Mouse (Mus musculus) hindbrain, embryonic 14.5 days (tissue): ENCODE results near the gene Sox18. TPM values are rescaled to one million over a fixed set of nuclear protein-coding genes. Genes with fewer than 3 reads are reported as not detected.

Experiments
- ATAC-seq: fragments of 200-750 bp; cut with Nextera tagmentation; 2 replicates; pipeline ENCODE4 v1.8.0; 2017; ENCODE audit warnings: moderate number of reproducible peaks, mild to moderate bottlenecking, moderate TSS enrichment, moderate library complexity; ENCODE audit not compliant: low FRiP score
- DNase-seq: peaks from one replicate; pipeline ENCODE4 v3.0.0-alpha.2; 2015; ENCODE audit warnings: low spot score
- H3K27ac ChIP-seq: fragments of 300-500 bp; sonication (generic); 2 replicates; pipeline ENCODE4 v1.5.1; 2014; ENCODE audit warnings: mild to moderate bottlenecking, moderate library complexity
- H3K27me3 ChIP-seq: fragments of 300-500 bp; sonication (generic); 2 replicates; pipeline ENCODE4 v1.6.1; 2014; ENCODE audit warnings: mild to moderate bottlenecking, low read length, mixed read lengths; ENCODE audit not compliant: control insufficient read depth, insufficient read depth
- H3K36me3 ChIP-seq: fragments of 300-500 bp; sonication (generic); replicated peaks from 2 replicates; pipeline ENCODE4 v1.6.1; 2014; ENCODE audit not compliant: control insufficient read depth, insufficient read depth
- H3K4me1 ChIP-seq: fragments of 300-500 bp; sonication (generic); replicated peaks from 2 replicates; pipeline ENCODE4 v1.6.1; 2014; ENCODE audit warnings: antibody characterized with exemption, low read length, mixed read lengths; ENCODE audit not compliant: control insufficient read depth, insufficient read depth
- H3K4me2 ChIP-seq: fragments of 300-500 bp; sonication (generic); replicated peaks from 2 replicates; pipeline ENCODE4 v1.6.1; 2014; ENCODE audit warnings: mild to moderate bottlenecking, moderate library complexity
- H3K4me3 ChIP-seq: fragments of 300-500 bp; sonication (generic); replicated peaks from 2 replicates; pipeline ENCODE4 v1.5.1; 2014; ENCODE audit warnings: mild to moderate bottlenecking, low read length
- H3K9ac ChIP-seq: fragments of 300-500 bp; sonication (generic); 2 replicates; pipeline ENCODE4 v1.6.1; 2014
- H3K9me3 ChIP-seq: fragments of 300-500 bp; sonication (generic); 2 replicates; pipeline ENCODE4 v1.6.1; 2016; ENCODE audit warnings: low read length; ENCODE audit not compliant: control insufficient read depth
- WGBS: fragments of 180-500 bp; shearing (Covaris S2); extraction: QIAGEN DNeasy Blood & Tissue Kit; methylation state at CpG from one replicate; pipeline ENCODE4 v1.1.7; 2014; 5-methylcytosine and 5-hydroxymethylcytosine counted together
- polyA plus RNA-seq: library from polyadenylated mRNA; unstranded; fragments of >200 nt; fragmentation: Nextera tagmentation; extraction: Ambion mirVana; gene quantifications from 2 replicates; pipeline ENCODE4 v1.2.1, GENCODE M21; 2014

Gene Sox18
- polyA plus RNA-seq: 19.3 and 20.9 TPM in 2 replicates

- 0 out of 2 replicates have a peak, but pooled peaks have one; percentile 26 for ATAC-seq
- no peak for DNase-seq
- WGBS: under 1% methylated on average over 41 of the region's 43 CpGs
- Histone ChIP-seq H3K4me2 (peak within 1 kb of the TSS; percentile 63), H3K9me3 (no peaks in the 10 kb centered on the region), H3K36me3 (no peaks in the 10 kb centered on the region), H3K4me1 (peaks cover 27% of the 10 kb centered on the region), H3K9ac (peak within 1 kb of the TSS; percentile 56), H3K27ac (peak within 1 kb of the TSS; percentile 47), H3K27me3 (peaks cover 54% of the 10 kb centered on the region), H3K4me3 (peak within 1 kb of the TSS; percentile 38)
These were observed at the start of gene Sox18 for GRCm38 (mm10) chr2:181671326-181671725. Gene Sox18 (minus strand): TSS chr2:181671640.

GRCm38 (mm10) chr2:181721200-181721599, 49.8 kb upstream of the Sox18 start:
- Histone ChIP-seq H3K36me3 (peaks cover 51% of the 10 kb centered on the region), H3K27ac (no peak overlapping the region), H3K4me2 (no peak overlapping the region), H3K4me3 (no peak overlapping the region), H3K9me3 (no peaks in the 10 kb centered on the region), H3K9ac (no peak overlapping the region), H3K27me3 (no peaks in the 10 kb centered on the region), H3K4me1 (peaks cover 11% of the 10 kb centered on the region)
- ATAC-seq (no peak), DNase-seq (no peak)

GRCm38 (mm10) chr2:181720061-181720460, 48.6 kb upstream of the Sox18 start:
- no peaks in the 10 kb centered on the region for H3K27me3 ChIP-seq
- WGBS: 21% methylated on average over 3 of the region's 3 CpGs
- no peaks in the 10 kb centered on the region for H3K9me3 ChIP-seq
- H3K4me1 ChIP-seq: peaks cover 17% of the 10 kb centered on the region
- H3K4me3 ChIP-seq: no peak overlapping the region
- H3K27ac ChIP-seq: no peak overlapping the region
- ATAC-seq: no peak
- H3K4me2 ChIP-seq: no peak overlapping the region
- no peak for DNase-seq
- H3K36me3 ChIP-seq: peaks cover 43% of the 10 kb centered on the region
- no peak overlapping the region for H3K9ac ChIP-seq

DNA sequence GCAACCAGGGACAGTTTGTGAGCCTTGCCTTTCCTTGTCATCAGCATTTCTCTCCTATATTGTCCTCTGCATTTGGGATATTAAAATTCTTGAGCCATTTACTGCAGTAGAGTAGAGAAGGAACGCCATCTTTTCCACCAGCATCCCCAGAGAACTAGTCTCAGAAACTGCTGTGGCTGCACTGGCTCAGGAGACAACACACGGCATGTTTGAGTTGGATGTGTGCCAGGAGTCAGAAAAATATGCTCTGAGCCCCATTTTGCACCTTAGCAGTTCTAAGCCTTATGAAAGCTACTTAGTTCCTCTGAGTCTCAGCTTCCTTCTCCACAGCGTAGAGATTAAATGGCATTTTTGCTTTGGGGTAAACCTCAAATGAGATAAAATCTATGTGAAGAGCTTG, 45.6 kb upstream of the Sox18 start:
- DNase-seq (no peak), ATAC-seq (no peak)
- 0 out of 2 replicates have a peak overlapping the region, but pooled peaks have one; percentile 4 for H3K9ac ChIP-seq
- H3K27me3 ChIP-seq: no peaks in the 10 kb centered on the region
- H3K4me3 ChIP-seq: peak overlapping the region; percentile 53
- H3K9me3 ChIP-seq: no peaks in the 10 kb centered on the region
- peak overlapping the region; percentile 83 for H3K4me2 ChIP-seq
- 40% methylated on average over 3 of the region's 3 CpGs for WGBS
- H3K36me3 ChIP-seq: peaks cover 35% of the 10 kb centered on the region
- peaks cover 36% of the 10 kb centered on the region for H3K4me1 ChIP-seq
- no peak overlapping the region for H3K27ac ChIP-seq

- Histone ChIP-seq H3K4me1 (peaks cover 36% of the 10 kb centered on the region), H3K4me2 (peak overlapping the region; percentile 83), H3K4me3 (peak overlapping the region; percentile 53), H3K27me3 (no peaks in the 10 kb centered on the region), H3K9ac (peak overlapping the region; percentile 75), H3K36me3 (peaks cover 19% of the 10 kb centered on the region), H3K9me3 (no peaks in the 10 kb centered on the region), H3K27ac (peak overlapping the region; percentile 97)
- DNase-seq: no peak
- WGBS: 46% methylated on average over 3 of the region's 3 CpGs
- ATAC-seq: peak; percentile 12
These were observed 43.9 kb upstream of the Sox18 start for GRCm38 (mm10) chr2:181715382-181715781.

DNA sequence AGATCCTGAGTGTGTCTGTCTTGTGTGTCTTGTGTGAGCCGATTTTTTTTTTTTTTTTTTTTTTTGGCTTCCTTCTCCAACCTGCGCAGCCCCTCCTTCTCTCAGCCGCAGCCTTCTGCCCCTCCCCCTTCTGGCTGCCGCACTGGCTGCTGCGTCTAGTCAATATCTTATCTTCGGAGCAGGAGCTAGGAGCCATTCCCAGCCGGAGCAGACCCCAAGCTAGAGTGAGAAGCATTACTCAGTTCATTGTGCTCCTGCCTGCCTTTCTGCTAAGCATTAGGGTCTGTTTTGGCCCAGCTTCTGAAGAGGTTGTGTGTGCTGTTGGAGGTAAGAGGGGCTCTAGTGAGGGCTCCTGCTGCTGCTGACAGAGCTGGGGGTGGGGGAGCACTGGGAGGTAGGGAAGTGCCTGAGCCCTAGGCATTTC, 43.5 kb upstream of the Sox18 start, which contains the start of gene Oprl1:
TSS of gene Oprl1 (plus strand) at position 114 of the 424 bp plus-strand sequence.
- Histone ChIP-seq H3K9me3 (no peaks in the 10 kb centered on the region), H3K4me1 (peaks cover 36% of the 10 kb centered on the region), H3K4me3 (peak within 1 kb of the TSS; percentile 53), H3K27me3 (no peaks in the 10 kb centered on the region), H3K9ac (peak within 1 kb of the TSS; percentile 75), H3K27ac (peak within 1 kb of the TSS; percentile 97), H3K4me2 (peak within 1 kb of the TSS; percentile 83), H3K36me3 (peaks cover 15% of the 10 kb centered on the region)
- 2% methylated on average over 7 of the region's 7 CpGs for WGBS
- DNase-seq (peak; percentile 74), ATAC-seq (peak; percentile 76)

GRCm38 (mm10) chr2:181713749-181714148, 42.3 kb upstream of the Sox18 start:
- no peaks in the 10 kb centered on the region for H3K9me3 ChIP-seq
- peak; percentile 59 for DNase-seq
- peaks cover 3% of the 10 kb centered on the region for H3K36me3 ChIP-seq
- peaks cover 36% of the 10 kb centered on the region for H3K4me1 ChIP-seq
- 23% methylated on average over 1 of the region's 1 CpGs for WGBS
- 0 out of 2 replicates have a peak overlapping the region, but pooled peaks have one; percentile 6 for H3K4me3 ChIP-seq
- H3K4me2 ChIP-seq: peak overlapping the region; percentile 83
- peak overlapping the region; percentile 75 for H3K9ac ChIP-seq
- H3K27ac ChIP-seq: peak overlapping the region; percentile 97
- ATAC-seq: peak; percentile 81
- no peaks in the 10 kb centered on the region for H3K27me3 ChIP-seq

DNA sequence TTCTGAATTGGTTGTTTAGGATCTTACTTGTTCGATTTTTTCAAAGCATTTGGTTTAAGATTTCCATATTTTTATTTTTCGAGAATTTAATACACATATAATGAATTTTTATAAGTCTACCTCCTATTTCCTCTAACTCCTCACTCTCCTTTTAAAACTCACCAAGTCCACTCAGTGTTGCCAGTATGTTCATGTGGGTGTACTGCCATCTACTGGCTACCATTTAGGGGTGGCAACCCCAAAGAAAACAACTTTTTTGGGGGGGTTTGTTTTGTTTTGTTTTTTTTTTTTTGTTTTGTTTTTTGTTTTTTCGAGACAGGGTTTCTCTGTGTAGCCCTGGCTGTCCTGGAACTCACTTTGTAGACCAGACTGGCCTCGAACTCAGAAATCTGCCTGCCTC, 35.2 kb upstream of the Sox18 start:
- ATAC-seq (no peak), DNase-seq (peak; percentile 41)
- Histone ChIP-seq H3K4me1 (no peaks in the 10 kb centered on the region), H3K4me3 (no peak overlapping the region), H3K9ac (no peak overlapping the region), H3K4me2 (no peak overlapping the region), H3K36me3 (no peaks in the 10 kb centered on the region), H3K27me3 (no peaks in the 10 kb centered on the region), H3K27ac (no peak overlapping the region), H3K9me3 (no peaks in the 10 kb centered on the region)
- WGBS: 42% methylated on average over 4 of the region's 4 CpGs

DNA sequence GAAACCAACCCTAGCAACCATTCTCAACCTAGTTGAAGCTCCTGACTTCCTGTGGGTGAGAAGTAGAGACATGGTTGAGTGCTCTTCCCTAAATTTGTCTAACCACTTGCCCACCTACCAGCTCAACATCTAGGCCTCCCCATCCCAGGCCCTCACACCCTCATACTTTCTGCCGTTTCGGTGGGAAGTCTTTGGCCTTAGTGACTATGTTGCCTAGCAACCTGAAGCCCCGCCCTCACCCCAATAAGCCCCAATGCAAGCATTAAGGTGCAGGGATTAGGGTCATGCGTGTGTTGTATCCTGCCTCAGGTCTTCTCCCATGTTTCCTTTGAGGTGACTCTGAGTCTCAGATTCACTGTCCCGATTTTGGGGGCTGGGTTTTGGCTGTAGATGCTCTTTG, 26.8 kb upstream of the Sox18 start, which contains the start of gene Lkaaear1:
TSS of gene Lkaaear1 (minus strand) at position 202 of the 400 bp plus-strand sequence.
- Histone ChIP-seq H3K9me3 (no peaks in the 10 kb centered on the region), H3K27ac (no peak within 1 kb of the TSS), H3K36me3 (no peaks in the 10 kb centered on the region), H3K4me2 (no peak within 1 kb of the TSS), H3K4me1 (peaks cover under 1% of the 10 kb centered on the region; the same call in 1 of the 2 replicates), H3K4me3 (no peak within 1 kb of the TSS), H3K27me3 (no peaks in the 10 kb centered on the region), H3K9ac (no peak within 1 kb of the TSS)
- ATAC-seq: no peak
- no peak for DNase-seq
- 47% methylated on average over 5 of the region's 5 CpGs for WGBS
